Mouse (Mus musculus): Measurements from ENCODE around the gene Thada.

Gene Thada

DNA sequence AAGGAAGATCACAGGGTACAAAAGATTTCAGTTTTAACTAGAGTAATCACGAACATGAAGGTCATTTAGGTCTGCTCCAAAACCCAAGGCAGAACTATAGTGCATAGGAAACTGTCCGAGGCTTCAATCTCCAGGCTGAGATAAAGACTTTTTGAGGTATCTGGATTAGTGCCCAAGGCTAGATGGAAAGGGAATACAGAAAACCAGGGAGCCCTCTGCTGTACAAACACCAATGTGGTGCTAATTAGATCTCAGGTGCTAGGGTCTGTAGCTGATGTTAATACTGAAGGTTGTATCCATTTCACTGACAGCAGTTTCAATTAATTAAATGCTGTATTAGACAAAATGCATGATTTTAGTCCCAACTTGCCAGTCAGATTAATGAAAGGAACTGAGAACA is 124.3 kb downstream of the Thada start:
- WGBS, result 69% methylated on average over 2 of the region's 2 CpGs

DNA sequence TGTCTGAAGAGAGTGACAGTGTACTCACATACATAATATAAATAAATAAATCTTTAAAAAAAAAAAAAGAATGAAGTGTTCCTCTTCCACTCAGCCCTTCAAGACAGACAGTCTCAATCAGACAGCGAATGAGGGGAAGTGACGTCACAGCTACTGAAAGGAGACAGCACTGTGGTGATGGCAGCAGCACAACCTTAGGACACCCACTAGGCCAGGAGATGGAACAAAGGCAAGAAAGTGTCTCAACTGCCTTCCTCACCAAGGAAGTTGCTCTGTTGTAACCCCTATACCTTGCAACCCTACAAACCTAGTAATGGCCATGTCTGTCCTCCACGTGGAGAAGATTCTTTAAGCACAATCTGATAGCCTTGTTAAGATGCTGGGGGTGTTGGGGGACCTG is 125.4 kb downstream of the Thada start:
- WGBS, result 94% methylated on average over 3 of the region's 3 CpGs

DNA sequence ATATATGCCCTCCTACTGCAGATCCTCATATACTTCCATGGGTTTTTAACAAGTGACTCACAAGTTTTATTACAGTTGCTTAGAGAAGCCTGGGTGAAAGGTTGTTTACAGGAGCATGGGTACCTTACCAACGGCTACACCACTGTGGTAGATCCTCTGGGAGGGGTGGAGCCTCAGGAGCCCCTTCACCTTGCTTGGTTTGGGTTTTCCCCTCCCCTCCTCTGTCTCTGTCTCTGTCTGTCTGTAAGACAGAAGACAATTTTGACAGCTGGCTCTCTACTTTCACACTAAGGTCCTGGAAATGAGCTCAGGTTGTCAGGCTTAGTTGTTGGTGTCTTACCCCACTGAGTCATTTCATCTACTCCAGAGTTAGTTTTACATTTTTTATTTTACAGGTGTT is 130.0 kb downstream of the Thada start:
- WGBS, result 84% methylated on average over 1 of the region's 1 CpGs

DNA sequence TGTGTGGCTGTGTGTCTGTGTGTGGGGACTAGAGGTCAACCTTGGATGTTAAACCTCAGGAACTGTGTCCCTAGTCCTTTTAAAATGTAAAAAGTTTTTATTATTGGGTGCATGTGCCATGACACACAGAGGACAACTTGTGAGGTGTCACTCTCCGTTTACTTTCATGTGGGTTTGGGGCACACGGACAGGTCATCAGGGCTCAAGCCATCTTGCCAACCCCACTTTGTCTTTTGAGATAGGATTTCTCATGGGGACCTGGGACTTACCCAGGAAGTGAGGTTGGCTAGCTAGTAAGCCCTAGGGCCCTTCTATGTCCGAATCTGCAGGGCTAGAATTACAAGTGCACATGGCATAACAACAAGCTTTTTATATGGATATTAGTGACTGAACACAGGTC is 130.9 kb downstream of the Thada start:
- WGBS, result 96% methylated on average over 3 of the region's 3 CpGs

DNA sequence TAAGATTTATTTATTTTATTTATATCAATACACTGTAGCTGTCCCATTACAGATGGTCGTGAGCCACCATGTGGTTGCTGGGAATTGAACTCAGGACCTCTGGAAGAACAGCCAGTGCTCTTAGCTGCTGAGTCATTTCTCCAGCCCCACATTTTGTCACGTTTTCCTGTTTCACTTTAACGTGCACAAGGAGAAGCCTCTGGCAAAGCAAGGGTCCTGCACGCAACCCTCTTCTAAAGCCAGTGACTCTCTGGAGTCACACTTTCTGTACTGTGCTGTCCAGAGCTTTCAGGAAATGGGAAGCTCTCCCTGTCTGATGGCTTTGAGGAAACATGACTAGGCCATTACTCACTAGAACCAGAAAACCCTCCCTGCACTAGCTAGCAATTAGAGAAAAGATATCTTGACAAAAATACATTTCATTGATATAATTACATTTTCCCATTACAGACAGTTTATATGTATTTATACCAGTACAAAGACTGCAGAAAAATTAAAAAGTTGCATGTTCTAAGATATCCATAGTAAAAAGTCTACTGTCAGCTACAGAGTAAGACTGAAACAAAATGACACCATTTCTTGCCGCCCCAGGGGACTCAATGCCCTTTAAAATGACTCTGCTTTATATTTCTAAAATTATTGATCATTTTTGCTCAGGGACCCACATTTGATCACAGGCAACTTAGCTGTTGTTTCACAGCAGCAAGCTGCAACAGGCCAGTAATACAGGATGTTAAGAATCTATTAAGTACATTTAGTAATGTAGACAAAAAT is 131.6 kb downstream of the Thada start:
- WGBS, result 77% methylated on average over 5 of the region's 5 CpGs

DNA sequence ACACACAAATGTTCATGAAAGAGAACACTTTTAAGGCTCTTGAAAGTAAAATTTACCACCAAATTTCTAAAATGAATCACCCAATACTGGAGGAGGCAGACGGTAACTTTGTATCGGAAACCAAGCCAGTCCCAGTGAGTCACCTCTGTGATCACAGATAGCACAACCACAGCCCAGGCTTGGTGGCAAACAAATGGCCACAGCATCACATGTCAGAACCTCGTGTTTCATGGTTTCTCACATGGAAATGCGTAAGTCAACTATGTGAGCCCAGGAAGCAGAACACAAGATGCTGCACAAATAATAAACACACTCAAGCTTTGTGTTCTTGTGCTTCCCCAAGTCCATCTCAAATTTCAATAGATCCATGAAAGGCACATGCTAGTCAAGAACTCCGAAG is 133.1 kb downstream of the Thada start:
- WGBS, result 68% methylated on average over 5 of the region's 5 CpGs

DNA sequence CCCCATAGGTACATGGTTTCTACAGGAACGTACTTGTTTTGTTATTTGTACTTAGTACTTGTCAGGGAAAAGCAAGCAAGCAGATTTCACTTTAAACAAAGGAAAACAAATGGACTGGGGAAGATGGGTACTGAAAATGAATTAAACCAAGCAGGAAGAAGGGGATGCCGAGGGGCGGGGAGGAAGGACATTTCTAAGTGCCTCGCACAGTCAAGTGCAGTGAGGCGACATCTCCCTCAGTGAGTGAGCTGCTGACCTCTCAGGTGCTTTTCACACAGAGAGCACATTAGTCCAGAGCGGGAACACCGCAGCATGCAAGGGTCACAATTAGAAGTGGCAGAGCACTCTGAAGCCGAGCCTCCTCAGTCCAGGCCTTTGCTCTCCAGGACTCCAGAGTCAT is 135.0 kb downstream of the Thada start:
- WGBS, result 89% methylated on average over 8 of the region's 8 CpGs

DNA sequence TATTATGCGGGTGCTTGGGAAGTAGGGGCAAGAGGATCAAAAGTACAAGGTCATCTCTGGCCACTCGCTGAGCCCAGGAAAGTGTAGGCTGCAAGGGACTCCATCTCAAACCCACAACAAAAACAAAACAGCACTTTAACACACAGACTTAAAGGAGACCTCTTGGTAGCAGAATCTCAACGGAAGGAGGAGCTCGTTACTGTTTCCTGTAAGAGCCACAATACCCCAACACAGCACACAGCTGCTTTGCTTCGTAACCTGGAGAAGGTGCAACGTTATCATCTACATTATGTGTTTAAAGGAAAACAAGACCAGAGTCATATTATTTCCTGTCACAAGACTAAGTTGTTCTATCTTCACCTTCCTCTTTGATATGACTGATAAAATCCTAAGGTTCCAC is 135.5 kb downstream of the Thada start:
- 86% methylated on average over 6 of the region's 6 CpGs for WGBS

DNA sequence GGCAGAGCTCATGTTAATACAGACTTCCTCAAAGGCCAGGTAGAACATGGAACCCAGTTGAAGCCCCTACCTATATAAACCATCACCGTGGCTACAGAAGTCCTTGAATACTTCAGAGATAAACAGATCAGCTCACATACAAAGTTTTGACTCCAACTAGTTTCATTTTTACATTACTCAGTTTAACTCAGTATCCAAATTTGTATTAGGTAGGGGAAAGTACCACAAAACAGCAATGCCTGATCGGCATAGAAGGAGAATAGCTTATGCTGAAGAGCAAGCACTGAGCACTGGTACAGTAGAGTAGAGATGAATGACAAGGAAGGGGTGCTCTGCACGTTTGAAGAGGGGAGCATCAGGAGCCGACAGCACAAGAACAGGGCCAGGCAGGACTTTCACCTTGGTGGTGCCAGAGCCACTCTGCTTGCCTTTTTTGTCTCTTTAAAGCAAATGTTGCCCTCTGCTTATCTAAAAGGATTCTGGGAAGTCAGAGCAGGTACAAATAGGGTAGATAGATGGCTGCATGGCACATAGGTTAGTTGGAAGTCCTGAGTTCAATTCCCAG is 136.0 kb downstream of the Thada start:
- WGBS, result 90% methylated on average over 4 of the region's 4 CpGs

DNA sequence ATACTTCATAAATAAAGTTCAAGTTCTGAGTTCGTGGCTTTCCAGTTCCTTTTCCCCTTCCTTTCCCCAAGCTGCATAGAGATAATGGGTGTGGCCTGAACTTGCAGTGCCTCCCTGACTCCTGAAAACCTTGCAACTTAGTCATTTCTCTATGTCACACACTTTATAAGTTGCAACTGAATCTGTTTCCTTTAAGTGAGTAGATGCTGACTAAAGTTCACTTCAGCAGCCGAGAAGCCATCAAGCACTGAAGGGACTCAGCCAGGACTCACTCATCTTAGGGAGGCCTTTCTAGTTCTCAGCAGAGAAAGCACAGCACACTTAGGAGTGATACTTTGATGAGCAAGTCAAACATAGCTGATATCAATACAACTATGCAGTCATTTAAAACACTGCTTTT is 137.5 kb downstream of the Thada start:
- WGBS, result 74% methylated on average over 2 of the region's 2 CpGs

DNA sequence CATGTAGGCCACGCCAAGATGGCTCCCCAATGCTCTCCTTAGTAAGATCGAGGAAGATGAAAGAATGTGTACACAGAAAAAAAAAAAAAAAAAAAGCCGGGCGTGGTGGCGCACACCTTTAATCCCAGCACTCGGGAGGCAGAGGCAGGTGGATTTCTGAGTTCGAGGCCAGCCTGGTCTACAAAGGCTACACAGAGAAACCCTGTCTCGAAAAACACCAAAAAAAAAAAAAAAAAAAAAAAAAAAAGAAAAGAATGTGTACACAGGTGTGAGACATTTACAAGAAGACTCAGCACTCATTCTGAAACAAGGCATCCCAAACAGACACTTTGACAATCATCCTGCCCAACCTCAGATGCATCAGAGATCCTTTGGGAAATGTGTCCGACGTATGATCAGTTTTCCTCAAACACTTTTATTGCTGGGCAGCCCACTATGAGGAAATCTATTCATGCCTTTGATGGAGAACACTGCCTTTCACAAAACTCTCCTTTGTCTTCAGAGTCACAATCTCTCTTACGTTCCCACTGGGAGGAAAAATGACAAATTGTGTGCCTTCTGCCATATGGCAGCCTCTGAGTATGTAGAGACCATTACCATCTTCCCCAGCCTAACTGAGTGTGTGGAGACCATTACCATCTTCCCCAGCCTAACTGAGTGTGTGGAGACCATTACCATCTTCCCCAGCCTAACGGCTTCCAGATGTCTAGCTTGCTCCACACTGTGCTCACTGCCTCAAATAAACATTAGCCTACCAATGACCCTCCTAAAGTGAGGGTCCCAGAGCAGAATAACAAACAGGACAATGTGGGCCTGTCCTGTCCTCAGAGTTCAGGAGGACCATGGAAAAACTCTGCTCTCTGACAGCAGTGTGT is 138.7 kb downstream of the Thada start:
- 90% methylated on average over 12 of the region's 12 CpGs for WGBS

DNA sequence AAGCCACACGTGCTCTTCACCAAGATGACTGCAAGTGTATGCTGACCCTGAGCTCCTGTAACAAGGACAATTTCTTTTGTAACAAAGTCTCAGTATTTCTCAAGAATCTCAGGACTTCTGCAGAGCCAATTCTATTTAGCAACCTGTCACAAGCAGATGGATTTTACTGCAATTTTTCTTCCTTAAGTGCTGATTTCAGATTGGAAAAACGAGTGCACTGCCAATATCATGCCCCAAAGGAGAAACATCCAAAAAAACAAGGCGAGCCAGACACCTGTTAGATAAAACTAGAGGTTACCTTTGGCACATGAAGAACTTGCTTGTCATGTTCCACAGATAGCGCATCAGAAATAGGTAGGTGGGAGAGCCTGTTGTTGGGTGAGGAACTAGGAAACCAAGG is 143.8 kb downstream of the Thada start:
- WGBS, result 71% methylated on average over 4 of the region's 4 CpGs

DNA sequence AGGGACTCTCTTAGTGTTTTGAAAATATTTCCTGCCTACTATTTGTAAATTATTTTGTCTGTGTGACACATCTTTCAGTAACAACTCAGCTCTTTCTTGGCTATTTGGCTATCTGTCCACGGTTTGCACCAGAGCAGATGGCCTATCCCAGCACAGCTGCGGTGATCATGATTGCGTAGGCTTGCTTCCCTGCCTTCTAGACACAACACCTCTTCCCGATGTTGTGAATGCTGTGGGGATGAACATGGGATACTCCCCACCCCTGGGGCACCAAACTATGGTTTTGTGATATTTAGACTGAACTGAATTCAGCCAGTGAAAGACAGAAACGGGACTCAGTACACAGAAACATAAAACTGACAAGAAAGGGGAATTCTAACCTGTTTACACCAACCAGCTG is 144.7 kb downstream of the Thada start:
- 66% methylated on average over 5 of the region's 5 CpGs for WGBS

DNA sequence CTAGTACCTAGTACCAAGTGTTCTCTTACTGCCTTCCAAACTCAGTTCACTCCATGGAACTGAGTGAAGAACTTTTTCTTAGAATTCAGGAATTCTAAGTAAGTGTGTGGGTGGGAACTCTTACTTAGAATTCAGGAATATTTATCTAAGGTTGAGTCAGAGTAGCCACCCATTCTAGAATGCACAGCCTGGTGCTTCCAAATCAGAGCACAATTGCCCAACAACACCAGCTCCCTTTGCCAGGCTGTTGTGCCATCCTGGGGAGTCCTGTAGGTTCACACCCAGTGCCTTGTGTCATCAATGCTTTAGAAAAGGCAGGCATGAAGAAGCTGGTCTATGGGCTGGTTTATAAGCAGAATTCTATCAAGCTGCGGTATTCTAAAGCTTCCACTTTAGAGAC is 145.4 kb downstream of the Thada start:
- WGBS, result 64% methylated on average over 1 of the region's 1 CpGs

DNA sequence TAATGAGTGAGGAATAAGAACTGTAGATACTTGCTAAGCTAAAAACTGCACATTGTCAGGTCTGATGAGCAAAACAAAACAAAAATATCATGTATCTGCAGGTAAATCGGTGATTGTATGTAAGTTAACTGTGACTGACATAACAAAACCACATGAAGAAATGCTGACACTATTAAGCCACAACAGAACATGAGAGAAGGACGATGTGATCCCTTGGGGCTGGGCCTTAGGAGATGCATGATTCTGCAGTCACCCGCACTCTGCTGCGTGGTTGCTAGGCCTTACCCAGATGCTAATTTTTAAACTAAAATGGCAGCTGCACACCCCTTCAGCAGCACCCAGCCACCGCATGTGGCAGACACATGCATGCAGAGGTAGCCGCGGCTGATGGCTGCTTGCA is 151.7 kb downstream of the Thada start:
- WGBS, result 97% methylated on average over 7 of the region's 7 CpGs

DNA sequence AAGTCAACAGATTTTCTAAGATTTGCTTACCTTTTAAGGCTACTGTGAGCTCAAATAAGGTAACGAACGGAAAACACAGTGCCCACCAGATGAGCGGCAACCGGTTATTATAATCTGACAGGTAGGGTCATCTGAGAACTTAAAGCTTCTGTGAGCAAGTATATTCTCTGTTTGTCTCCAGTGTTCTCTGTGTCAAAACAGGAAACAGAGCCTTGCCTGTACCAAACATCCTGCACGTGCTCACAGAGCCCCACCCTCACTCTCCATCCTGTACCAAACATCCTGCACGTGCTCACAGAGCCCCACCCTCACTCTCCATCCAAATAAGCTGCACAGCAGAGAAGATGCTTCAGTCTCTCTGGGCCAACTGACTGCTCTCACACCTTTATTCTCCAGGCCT is 152.5 kb downstream of the Thada start:
- WGBS, result 86% methylated on average over 6 of the region's 6 CpGs

DNA sequence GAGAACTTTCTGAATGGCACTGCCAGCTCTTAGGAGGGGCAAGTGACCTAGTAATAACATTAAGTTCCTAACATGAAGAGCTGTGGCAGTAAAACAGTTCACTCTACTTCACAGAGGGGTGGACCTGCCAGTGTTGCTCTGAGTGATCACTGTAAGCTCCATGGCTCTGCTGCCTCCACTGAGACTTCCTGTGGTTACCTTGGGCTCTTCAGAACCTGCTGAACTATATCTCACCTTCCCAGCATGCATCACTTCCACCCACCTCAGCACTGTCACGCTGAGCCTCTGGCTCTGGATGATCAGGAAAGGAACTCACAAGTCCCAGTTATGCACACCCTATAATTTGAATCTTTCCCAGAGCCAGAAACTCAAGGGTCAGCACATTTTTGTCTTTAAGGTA is 159.9 kb downstream of the Thada start:
- 68% methylated on average over 1 of the region's 1 CpGs for WGBS

DNA sequence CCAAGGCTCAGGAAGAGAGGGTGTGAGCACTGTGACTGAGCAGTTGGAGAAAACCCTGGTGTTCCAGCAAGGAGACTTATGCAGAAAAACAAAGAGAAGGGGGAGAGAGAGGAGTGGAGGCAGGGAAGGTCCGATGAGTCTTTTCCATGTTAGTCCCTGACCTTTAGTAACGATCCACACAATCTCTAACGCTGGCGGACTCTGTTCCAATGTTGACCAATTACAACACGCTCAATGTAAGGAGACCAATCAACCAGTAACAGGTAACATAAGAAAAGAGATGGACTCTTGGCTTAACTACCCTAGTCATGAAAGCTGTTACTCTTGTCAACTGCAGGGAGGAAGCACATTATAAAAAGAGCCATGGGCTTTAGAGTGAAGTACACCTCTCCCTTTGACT is 160.9 kb downstream of the Thada start:
- WGBS, result 92% methylated on average over 5 of the region's 5 CpGs

DNA sequence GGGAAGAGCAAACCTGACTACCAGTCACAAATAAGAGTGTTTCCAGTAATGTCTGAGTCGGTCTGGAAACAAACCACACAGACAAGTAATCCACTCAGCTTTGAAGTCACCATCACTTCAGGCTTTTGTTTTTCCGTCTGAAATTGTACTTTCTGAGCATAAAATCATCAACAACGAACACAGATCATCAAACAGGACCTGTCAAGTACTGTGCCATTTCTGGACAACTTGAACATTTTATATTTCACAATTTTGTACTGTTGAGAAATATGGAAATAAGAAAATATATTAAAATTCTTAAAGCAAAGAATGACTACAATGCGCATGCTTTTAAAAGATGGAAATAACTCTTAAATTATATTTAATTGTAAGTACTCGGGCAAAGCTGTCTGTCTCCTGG is 161.9 kb downstream of the Thada start:
- WGBS, result 90% methylated on average over 5 of the region's 5 CpGs

DNA sequence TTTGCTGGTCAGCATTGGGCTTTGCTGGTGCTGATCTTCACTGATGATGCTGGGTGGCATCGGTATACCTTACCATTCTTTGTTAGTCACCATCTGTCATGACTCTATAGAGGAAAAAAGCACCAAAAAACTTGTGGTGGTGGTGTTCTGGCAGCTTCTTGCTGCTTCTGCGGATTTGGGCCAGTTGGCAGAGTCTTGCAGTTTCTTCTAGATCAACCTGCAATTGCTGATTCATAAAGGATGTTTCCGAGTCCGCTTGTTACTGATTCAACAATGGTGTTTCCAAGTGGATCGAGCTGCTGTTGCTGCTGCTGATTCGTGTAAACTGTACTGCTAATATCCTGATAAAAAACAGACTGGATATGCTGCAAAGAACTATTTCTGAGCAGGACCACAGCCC is 168.0 kb downstream of the Thada start:
- WGBS, result 83% methylated on average over 6 of the region's 6 CpGs

DNA sequence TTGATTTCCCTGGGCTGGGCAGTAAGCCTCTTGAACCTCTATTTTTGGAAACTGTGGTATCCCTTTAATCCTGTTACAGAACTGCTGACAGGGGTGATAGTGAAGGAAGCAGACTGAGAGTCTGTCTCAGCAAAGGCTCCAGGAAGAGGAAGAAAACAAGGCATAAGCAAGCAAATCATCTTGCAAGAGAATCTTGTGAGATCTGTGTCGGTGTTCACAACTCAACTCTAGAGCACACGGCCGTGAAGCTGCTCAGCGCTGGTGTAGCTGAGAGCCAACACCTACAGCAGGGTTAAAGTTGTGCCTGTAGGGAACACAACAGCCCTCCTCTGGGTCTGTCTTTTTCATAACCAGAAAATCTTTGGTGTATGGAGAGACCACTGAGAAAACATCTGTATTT is 172.8 kb downstream of the Thada start:
- 60% methylated on average over 4 of the region's 4 CpGs for WGBS

DNA sequence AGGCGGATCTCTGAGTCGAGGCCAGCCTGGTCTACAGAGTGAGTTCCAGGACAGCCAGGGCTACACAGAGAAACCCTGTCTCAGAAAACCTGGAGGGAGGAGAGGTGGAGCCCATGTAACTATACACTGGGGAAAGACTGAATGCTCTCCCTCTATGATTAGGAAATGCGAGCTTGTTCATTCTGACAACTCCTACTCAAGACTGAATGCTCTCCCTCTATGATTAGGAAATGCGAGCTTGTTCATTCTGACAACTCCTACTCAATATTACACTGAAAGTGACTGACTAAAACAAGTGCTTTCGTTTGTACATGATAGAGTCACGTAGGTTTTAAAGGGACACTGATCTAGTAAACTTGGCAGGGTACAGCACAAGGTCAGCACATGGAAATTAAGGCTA is 174.8 kb downstream of the Thada start:
- WGBS, result 87% methylated on average over 6 of the region's 6 CpGs
